Mouse (Mus musculus) mouse embryonic stem cell (cell line): Measurements from ENCODE around the gene Ppp5c.

Source experiments
- in situ Hi-C, 2 experiments: fragments of 300-500 bp; cut with MboI; formaldehyde crosslinking; loops; 1 replicate in 1 of 2; 3 replicates in 1 of 2; pipeline ENCODE4 v1.14.3; 2019 to 2020; ENCODE audit warnings: low sequenced_read_pairs in 2 of 2, low pct_unique_long_range_greater_than_20kb in 1 of 2, mixed read lengths in 1 of 2; ENCODE audit not compliant: unreplicated experiment in 1 of 2

The Ppp5c gene

GRCm38 (mm10) chr7:16995345-16995744 lies 32.4 kb downstream of the Ppp5c start:
- in situ Hi-C loops = loop anchor here (5.0 kb wide), 1 partner anchor 43 kb away; no protein-coding TSS in a partner anchor

GRCm38 (mm10) chr7:16994400-16994799 lies 33.3 kb downstream of the Ppp5c start:
- in situ Hi-C loops = no loop called here

GRCm38 (mm10) chr7:16993651-16994399 lies 33.9 kb downstream of the Ppp5c start:
- in situ Hi-C loops = no loop called here

- in situ Hi-C loops = no loop called here
These were observed 35.3 kb downstream of the Ppp5c start, which contains the start of gene Ccdc8 for GRCm38 (mm10) chr7:16992451-16992807. Ccdc8 (plus strand) TSS chr7:16992708.

- in situ Hi-C loops = no loop called here
These were observed 35.9 kb downstream of the Ppp5c start for GRCm38 (mm10) chr7:16991681-16992450.

GRCm38 (mm10) chr7:16990006-16990744 lies 37.5 kb downstream of the Ppp5c start:
- in situ Hi-C loops = no loop called here

- in situ Hi-C loops = no loop called here
These were observed 39.3 kb downstream of the Ppp5c start for GRCm38 (mm10) chr7:16988405-16988804.

- in situ Hi-C loops = no loop called here
These were observed 40.1 kb downstream of the Ppp5c start for GRCm38 (mm10) chr7:16987541-16988149.

GRCm38 (mm10) chr7:16982859-16983568 lies 44.7 kb downstream of the Ppp5c start, which contains the start of gene Gm42372:
Gm42372 (plus strand) TSS chr7:16983086.
- in situ Hi-C loops = no loop called here

GRCm38 (mm10) chr7:16980348-16980747 lies 47.4 kb downstream of the Ppp5c start:
- in situ Hi-C loops = no loop called here

- in situ Hi-C loops = no loop called here
These were observed 49.1 kb downstream of the Ppp5c start for GRCm38 (mm10) chr7:16978593-16978992.

GRCm38 (mm10) chr7:16978173-16978572 lies 49.6 kb downstream of the Ppp5c start:
- in situ Hi-C loops = no loop called here

GRCm38 (mm10) chr7:16976298-16976697 lies 51.4 kb downstream of the Ppp5c start:
- in situ Hi-C loops = no loop called here

- in situ Hi-C loops = no loop called here
These were observed 53.7 kb downstream of the Ppp5c start for GRCm38 (mm10) chr7:16974018-16974417.

- in situ Hi-C loops = no loop called here
These were observed 56.6 kb downstream of the Ppp5c start for GRCm38 (mm10) chr7:16971160-16971559.

GRCm38 (mm10) chr7:16968414-16968813 lies 59.3 kb downstream of the Ppp5c start:
- in situ Hi-C loops = no loop called here

- in situ Hi-C loops = no loop called here
These were observed 66.0 kb downstream of the Ppp5c start for GRCm38 (mm10) chr7:16961678-16962077.

GRCm38 (mm10) chr7:16959539-16960187 lies 68.1 kb downstream of the Ppp5c start, which contains the start of gene Pnmal1:
Pnmal1 (plus strand) TSS chr7:16959679.
- in situ Hi-C loops = no loop called here
